Mouse (Mus musculus) liver, postnatal 0 days (tissue): Measurements from ENCODE around the gene Aldoart2. TPM values are rescaled to one million over a fixed set of nuclear protein-coding genes. Genes with fewer than 3 reads are reported as not detected.
"Not testable (repeated sequence)": the region's sequence is repeated elsewhere in the genome, so short reads cannot be mapped to it uniquely, and the experiment has no call there.

Source experiments
- ATAC-seq: fragments of 200-750 bp; cut with Nextera tagmentation; 2 replicates; pipeline ENCODE4 v1.8.0; 2017; ENCODE audit warnings: mild to moderate bottlenecking, moderate library complexity
- DNase-seq: peaks from one replicate; pipeline ENCODE4 v3.0.0-alpha.2; 2016
- H3K27ac ChIP-seq: fragments of 300-500 bp; sonication (generic); 2 replicates; pipeline ENCODE4 v1.5.1; 2014; ENCODE audit warnings: antibody characterized with exemption, moderate library complexity, mild to moderate bottlenecking, low read depth
- H3K27me3 ChIP-seq: fragments of 300-500 bp; sonication (generic); 2 replicates; pipeline ENCODE4 v1.6.1; 2014; ENCODE audit warnings: low read length, control low read depth, mixed read lengths; ENCODE audit not compliant: insufficient read depth
- H3K36me3 ChIP-seq: fragments of 300-500 bp; sonication (generic); replicated peaks from 2 replicates; pipeline ENCODE4 v1.6.1; 2014; ENCODE audit warnings: mild to moderate bottlenecking, control low read depth, low read length, moderate library complexity, mixed read lengths; ENCODE audit not compliant: insufficient read depth
- H3K4me1 ChIP-seq: fragments of 300-500 bp; sonication (generic); 2 replicates; pipeline ENCODE4 v1.6.1; 2014; ENCODE audit warnings: antibody characterized with exemption, mild to moderate bottlenecking, control low read depth; ENCODE audit not compliant: insufficient read depth
- H3K4me2 ChIP-seq: fragments of 300-500 bp; sonication (generic); 2 replicates; pipeline ENCODE4 v1.6.1; 2014; ENCODE audit warnings: low read depth, mild to moderate bottlenecking, low read length, moderate library complexity, mixed read lengths
- H3K4me3 ChIP-seq: fragments of 300-500 bp; sonication (generic); 2 replicates; pipeline ENCODE4 v1.5.1; 2014; ENCODE audit warnings: low read depth, low read length
- H3K9ac ChIP-seq: fragments of 300-500 bp; sonication (generic); replicated peaks from 2 replicates; pipeline ENCODE4 v1.6.1; 2014; ENCODE audit warnings: mild to moderate bottlenecking, moderate library complexity
- H3K9me3 ChIP-seq: fragments of 300-500 bp; sonication (generic); 2 replicates; pipeline ENCODE4 v1.6.1; 2016; ENCODE audit warnings: mild to moderate bottlenecking, control low read depth, low read length, mixed read lengths
- CTCF ChIP-seq: sonication (generic); IDR thresholded peaks from 2 replicates; pipeline ENCODE4 v1.5.1; 2016; ENCODE audit warnings: antibody characterized with exemption, low read depth
- EP300 ChIP-seq: IDR thresholded peaks from 2 replicates; pipeline ENCODE4 v1.6.1; 2016; ENCODE audit warnings: antibody characterized with exemption, low read depth, mild to moderate bottlenecking
- WGBS: fragments of 180-500 bp; shearing (Covaris S2); extraction: QIAGEN DNeasy Blood & Tissue Kit; methylation state at CpG from one replicate; pipeline ENCODE4 v1.1.7; 2014; ENCODE audit not compliant: insufficient replicate concordance; 5-methylcytosine and 5-hydroxymethylcytosine counted together
- polyA plus RNA-seq: library from polyadenylated mRNA; unstranded; fragments of >200 nt; fragmentation: Nextera tagmentation; extraction: Ambion mirVana; gene quantifications from 2 replicates; pipeline ENCODE4 v1.2.1, GENCODE M21; 2015

Aldoart2 gene
- polyA plus RNA-seq, 1 experiment from 2014 or later, result not detected

DNA sequence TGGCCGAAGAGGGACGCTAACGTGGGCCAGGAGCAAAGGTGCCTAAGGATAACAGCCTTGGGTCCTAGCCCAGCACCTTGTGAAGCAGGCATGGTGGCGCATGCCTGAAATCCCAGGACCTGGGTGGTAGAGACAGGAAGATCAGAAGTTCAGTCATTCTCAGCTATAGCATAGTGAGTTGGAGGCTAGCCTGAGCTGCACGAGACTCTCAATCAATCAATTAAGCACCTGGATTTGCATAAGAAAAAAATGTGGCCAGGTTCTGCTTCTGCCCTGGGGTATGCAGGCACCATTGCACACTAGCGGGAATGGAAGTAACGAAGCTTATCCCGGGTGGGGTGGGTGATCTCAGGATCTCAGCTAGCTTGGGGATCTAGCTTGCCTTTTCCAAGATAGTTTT lies 25.9 kb upstream of the Aldoart2 start:
- WGBS, result 60% methylated on average over 8 of the region's 8 CpGs
- H3K4me1 ChIP-seq, result no peaks in the 10 kb centered on the region
- no peak overlapping the region for H3K4me2 ChIP-seq
- H3K9me3 ChIP-seq, result no peaks in the 10 kb centered on the region
- peaks cover 3% of the 10 kb centered on the region; the same call in 1 of the 2 replicates for H3K27me3 ChIP-seq
- TF ChIP-seq EP300, result no peak
- TF ChIP-seq CTCF, result no peak
- DNase-seq (no peak), ATAC-seq (no peak)
- no peak overlapping the region for H3K9ac ChIP-seq
- no peaks in the 10 kb centered on the region for H3K36me3 ChIP-seq
- H3K4me3 ChIP-seq, result no peak overlapping the region
- no peak overlapping the region for H3K27ac ChIP-seq

DNA sequence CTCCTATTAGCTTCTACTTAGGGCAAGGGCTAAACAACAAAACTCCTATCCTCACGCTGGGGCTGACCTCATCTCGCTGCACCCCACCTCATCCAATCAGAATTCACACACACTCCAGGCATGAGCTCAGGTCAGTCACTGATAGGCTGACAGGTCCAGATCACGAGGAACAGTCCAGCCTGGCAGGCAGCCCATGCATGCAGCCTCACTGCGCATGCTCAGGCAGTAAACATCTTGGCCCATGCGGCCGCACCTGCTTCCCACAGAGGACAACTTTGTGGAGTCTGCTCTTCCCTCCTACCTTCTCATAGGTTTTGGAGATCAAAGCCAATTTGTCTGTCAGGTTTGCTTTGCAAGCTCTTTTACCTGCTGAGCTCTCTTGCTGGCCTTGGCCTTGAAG lies 10.1 kb upstream of the Aldoart2 start:
- not testable (repeated sequence) for H3K36me3 ChIP-seq, H3K27ac ChIP-seq, ATAC-seq, DNase-seq, H3K4me3 ChIP-seq, H3K4me2 ChIP-seq, H3K4me1 ChIP-seq, H3K9me3 ChIP-seq, H3K9ac ChIP-seq, H3K27me3 ChIP-seq
- 76% methylated on average over 6 of the region's 6 CpGs for WGBS

DNA sequence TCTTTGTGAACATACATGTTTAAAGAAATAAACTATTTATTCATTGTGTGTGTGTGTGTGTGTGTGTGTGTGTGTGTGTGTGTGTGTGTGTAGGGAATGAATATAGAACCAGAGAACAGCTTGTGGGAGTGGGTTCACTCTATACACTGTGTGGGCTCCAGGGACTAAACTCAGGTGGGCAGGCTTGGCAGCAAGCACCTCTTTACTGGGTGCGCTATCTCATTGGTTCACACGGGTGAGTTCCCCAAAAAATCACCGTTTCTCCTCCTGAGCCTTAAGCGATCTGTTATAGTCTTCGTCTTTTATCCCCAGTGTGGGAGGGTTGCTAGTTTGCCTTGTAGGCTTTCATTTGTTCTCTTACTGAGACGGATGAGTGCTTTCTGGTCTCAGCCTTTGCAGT lies 7.2 kb upstream of the Aldoart2 start:
- Histone ChIP-seq H3K9me3 (no peaks in the 10 kb centered on the region), H3K9ac (no peak overlapping the region), H3K4me1 (0 out of 2 replicates have a peak, but pooled peaks cover 3% of the 10 kb centered on the region), H3K27me3 (no peaks in the 10 kb centered on the region), H3K4me3 (no peak overlapping the region), H3K27ac (no peak overlapping the region), H3K36me3 (no peaks in the 10 kb centered on the region), H3K4me2 (no peak overlapping the region)
- ATAC-seq, result no peak
- 80% methylated on average over 6 of the region's 6 CpGs for WGBS
- TF ChIP-seq EP300 (no peak), CTCF (no peak)
- DNase-seq, result no peak

DNA sequence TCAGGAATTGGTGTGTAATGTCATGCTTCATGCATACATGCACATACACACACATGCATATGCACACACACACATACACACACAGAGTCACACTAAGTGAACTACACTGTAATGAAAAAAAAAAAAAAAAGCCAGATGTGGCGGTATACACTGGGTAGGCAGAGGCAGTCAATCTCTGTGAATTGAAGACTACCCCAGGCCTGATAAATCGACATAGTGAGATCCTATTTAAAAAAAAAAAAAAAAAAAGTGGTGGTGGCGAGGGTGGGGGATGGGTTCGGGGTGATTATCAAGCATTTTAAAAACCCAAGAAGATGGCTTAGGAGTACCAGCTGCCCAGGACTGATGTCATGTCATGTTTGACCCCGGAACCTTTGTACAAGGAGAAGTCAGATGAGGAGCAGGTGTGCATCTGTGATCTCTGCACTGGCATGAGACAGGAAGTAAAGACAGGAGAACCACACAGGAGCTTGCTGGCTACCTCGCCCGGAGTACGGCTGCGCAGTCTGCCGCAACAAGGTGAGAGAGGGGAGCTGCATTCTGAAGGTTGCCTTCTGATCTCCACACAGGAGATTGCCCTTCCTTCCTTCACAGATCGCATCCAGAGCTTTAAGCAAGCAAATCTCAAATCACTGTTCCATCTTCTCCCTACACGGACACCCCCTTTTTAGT lies 5.7 kb upstream of the Aldoart2 start:
- WGBS, result 71% methylated on average over 12 of the region's 12 CpGs
- DNase-seq (no peak), ATAC-seq (no peak)
- Histone ChIP-seq H3K9ac (no peak overlapping the region), H3K4me1 (0 out of 2 replicates have a peak, but pooled peaks cover 3% of the 10 kb centered on the region), H3K4me3 (no peak overlapping the region), H3K36me3 (no peaks in the 10 kb centered on the region), H3K4me2 (no peak overlapping the region), H3K9me3 (no peaks in the 10 kb centered on the region), H3K27me3 (no peaks in the 10 kb centered on the region), H3K27ac (no peak overlapping the region)
- no peak for TF ChIP-seq EP300
- TF ChIP-seq CTCF, result no peak

DNA sequence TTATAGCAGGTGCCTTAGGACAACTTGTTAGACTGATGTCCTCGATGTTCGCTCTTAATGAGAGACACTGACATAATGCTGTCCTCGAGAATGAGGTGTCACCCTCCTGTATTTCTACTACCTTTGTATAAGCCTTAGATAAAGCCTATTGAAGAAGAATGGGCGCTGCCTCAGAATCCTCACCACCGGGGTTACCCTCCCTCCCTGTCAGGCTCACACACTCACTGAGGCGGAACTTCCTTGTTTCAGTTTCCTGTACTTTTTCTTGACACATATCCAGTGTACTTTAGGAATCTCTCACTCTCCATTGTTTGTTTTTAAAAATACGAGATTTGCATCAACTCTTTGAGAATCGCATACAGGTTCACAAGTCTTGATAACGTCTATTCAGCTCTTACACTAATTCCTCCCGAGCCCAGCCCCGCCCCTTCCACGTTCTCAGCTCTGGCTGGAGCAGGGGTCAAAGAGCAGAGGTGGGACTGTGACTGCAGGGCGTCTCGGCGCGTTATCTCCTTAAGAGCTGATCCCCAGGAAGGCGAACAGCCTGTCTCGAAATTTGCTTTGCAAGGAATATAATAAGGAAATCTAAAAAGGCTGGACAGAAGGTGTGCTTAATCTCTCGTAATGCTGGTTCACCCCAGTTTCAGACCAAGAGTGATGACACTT lies 4.9 kb upstream of the Aldoart2 start:
- TF ChIP-seq EP300 (no peak), CTCF (no peak)
- H3K4me2 ChIP-seq, result peak overlapping the region; percentile 74
- H3K36me3 ChIP-seq, result no peaks in the 10 kb centered on the region
- H3K9ac ChIP-seq, result peak overlapping the region; percentile 48; the same call in 1 of the 2 replicates
- peak overlapping the region; percentile 53 for H3K4me3 ChIP-seq
- H3K27me3 ChIP-seq, result no peaks in the 10 kb centered on the region
- DNase-seq (peak; percentile 43), ATAC-seq (no peak)
- H3K9me3 ChIP-seq, result no peaks in the 10 kb centered on the region
- 11% methylated on average over 19 of the region's 19 CpGs for WGBS
- 0 out of 2 replicates have a peak, but pooled peaks cover 3% of the 10 kb centered on the region for H3K4me1 ChIP-seq
- H3K27ac ChIP-seq, result no peak overlapping the region

DNA sequence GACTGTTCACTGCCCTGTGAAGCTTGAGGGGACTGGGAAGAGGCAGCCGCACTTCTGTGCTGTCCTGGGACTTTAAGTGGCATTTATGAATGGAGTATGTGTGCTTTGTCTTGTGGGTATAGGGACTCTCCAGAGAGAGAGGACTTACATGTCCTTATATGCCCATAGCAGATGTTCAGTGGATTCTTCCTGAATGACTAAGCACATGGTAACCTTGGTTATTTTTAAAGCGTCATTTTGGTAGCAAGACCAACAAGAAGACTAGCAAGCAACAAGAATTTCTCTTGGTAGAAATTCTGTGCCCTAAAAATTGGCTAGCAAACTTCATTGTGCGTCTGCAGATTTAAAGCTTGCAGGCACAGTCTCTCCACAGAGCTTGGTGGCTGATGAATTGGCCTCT lies 1.3 kb upstream of the Aldoart2 start:
- DNase-seq, result no peak
- H3K27me3 ChIP-seq, result no peaks in the 10 kb centered on the region
- no peak overlapping the region for H3K9ac ChIP-seq
- no peak for ATAC-seq
- no peaks in the 10 kb centered on the region for H3K36me3 ChIP-seq
- H3K4me1 ChIP-seq, result 0 out of 2 replicates have a peak, but pooled peaks cover 3% of the 10 kb centered on the region
- 82% methylated on average over 3 of the region's 3 CpGs for WGBS
- no peak overlapping the region for H3K4me3 ChIP-seq
- H3K4me2 ChIP-seq, result no peak overlapping the region
- H3K27ac ChIP-seq, result no peak overlapping the region
- no peaks in the 10 kb centered on the region for H3K9me3 ChIP-seq
- no peak for TF ChIP-seq EP300
- TF ChIP-seq CTCF, result no peak
